Mouse (Mus musculus) MEL-GATA-1-ER (cell line): ENCODE data around the gene Bcl9l.

Experiments used
- DNase-seq: peaks from one replicate; pipeline ENCODE4 v3.0.0-alpha.2; 2012; ENCODE audit warnings: low read depth; ENCODE audit errors: extremely low read depth

The Bcl9l gene

GRCm38 (mm10) chr9:44540676-44541075 is 58.1 kb downstream of the Bcl9l start:
- no peak for DNase-seq

- no peak for DNase-seq
Observed at GRCm38 (mm10) chr9:44542364-44542763, 59.7 kb downstream of the Bcl9l start.

- DNase-seq = no peak
Observed at GRCm38 (mm10) chr9:44544986-44545385, 62.4 kb downstream of the Bcl9l start.

- no peak for DNase-seq
Observed at GRCm38 (mm10) chr9:44548412-44549152, 66.0 kb downstream of the Bcl9l start.

- no peak for DNase-seq
Observed at GRCm38 (mm10) chr9:44551138-44551537, 68.5 kb downstream of the Bcl9l start.

GRCm38 (mm10) chr9:44552161-44552560 is 69.5 kb downstream of the Bcl9l start:
- no peak for DNase-seq
